Mouse (Mus musculus) brain, embryonic 14.5 days (tissue): ENCODE measurements around the gene Specc1l.

Source experiments
- CTCF ChIP-seq: fragments of 200-500 bp; IDR thresholded peaks from 2 replicates; pipeline ENCODE4 v1.5.1; 2012; ENCODE audit warnings: inconsistent platforms, mild to moderate bottlenecking, moderate library complexity, borderline replicate concordance; ENCODE audit not compliant: insufficient read depth, insufficient read length; ENCODE audit errors: extremely low read depth
- POLR2A ChIP-seq: fragments of 200-500 bp; IDR thresholded peaks from 2 replicates; pipeline ENCODE4 v1.6.1; 2012; ENCODE audit warnings: mild to moderate bottlenecking, inconsistent platforms, borderline replicate concordance; ENCODE audit not compliant: poor library complexity, insufficient read depth, insufficient read length, severe bottlenecking; ENCODE audit errors: extremely low read depth

DNA sequence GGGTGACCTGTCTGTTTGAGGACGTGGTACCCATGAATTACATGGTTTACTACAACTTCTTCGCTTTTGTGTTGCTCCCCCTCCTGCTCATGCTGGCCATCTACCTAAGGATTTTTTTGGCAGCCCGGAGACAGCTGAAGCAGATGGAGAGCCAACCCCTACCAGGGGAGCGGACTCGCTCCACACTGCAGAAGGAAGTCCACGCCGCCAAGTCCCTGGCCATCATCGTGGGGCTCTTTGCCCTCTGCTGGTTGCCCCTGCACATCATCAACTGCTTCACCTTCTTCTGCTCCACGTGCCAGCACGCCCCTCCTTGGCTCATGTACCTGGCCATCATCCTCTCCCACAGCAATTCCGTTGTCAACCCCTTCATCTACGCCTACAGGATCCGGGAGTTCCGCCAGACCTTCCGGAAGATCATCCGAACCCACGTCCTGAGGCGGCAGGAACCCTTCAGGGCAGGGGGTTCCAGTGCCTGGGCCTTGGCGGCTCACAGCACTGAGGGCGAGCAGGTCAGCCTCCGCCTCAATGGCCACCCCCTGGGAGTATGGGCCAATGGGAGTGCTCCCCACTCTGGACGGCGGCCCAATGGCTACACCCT, 121.4 kb downstream of the Specc1l start:
- TF ChIP-seq POLR2A (no peak), CTCF (no peak)
